Mouse (Mus musculus) C2C12 (cell line): ENCODE measurements around the gene Pex7. TPM values are rescaled to one million over a fixed set of nuclear protein-coding genes. Genes with fewer than 3 reads are reported as not detected.

ENCODE experiments used
- H3K27me3 ChIP-seq: one replicate; pipeline ENCODE4 v1.6.1; 2011; ENCODE audit not compliant: control insufficient read depth, insufficient read depth, insufficient read length
- H3K36me3 ChIP-seq: one replicate; pipeline ENCODE4 v1.6.1; 2011; ENCODE audit not compliant: control insufficient read depth, insufficient read depth
- H3K4me3 ChIP-seq: one replicate; pipeline ENCODE4 v1.5.1; 2011; ENCODE audit warnings: mild to moderate bottlenecking, control low read depth; ENCODE audit not compliant: poor library complexity, insufficient read depth, severe bottlenecking
- H3K79me2 ChIP-seq: one replicate; pipeline ENCODE4 v1.6.1; 2011; ENCODE audit not compliant: control insufficient read depth, insufficient read depth
- H3K79me3 ChIP-seq: one replicate; pipeline ENCODE4 v1.6.1; 2011; ENCODE audit warnings: low read depth, control low read depth
- H3ac ChIP-seq: one replicate; pipeline ENCODE3; 2011; ENCODE audit warnings: low read depth; ENCODE audit not compliant: control insufficient read depth, insufficient read length
- CEBPB ChIP-seq: IDR thresholded peaks from one replicate; pipeline ENCODE4 v1.6.1; 2011; ENCODE audit warnings: low read depth, mild to moderate bottlenecking, control low read depth, moderate library complexity
- CTCF ChIP-seq: IDR thresholded peaks from one replicate; pipeline ENCODE4 v1.5.1; 2011; ENCODE audit not compliant: control insufficient read depth, insufficient read depth, insufficient read length
- FOSL1 ChIP-seq: IDR thresholded peaks from one replicate; pipeline ENCODE4 v1.8.0; 2011; ENCODE audit warnings: mild to moderate bottlenecking, low read length; ENCODE audit not compliant: poor library complexity, insufficient read depth, severe bottlenecking
- MAX ChIP-seq: IDR thresholded peaks from one replicate; pipeline ENCODE4 v1.6.1; 2011; ENCODE audit warnings: mild to moderate bottlenecking, control low read depth
- MYOD1 ChIP-seq: IDR thresholded peaks from one replicate; pipeline ENCODE4 v1.6.1; 2011; ENCODE audit warnings: low read depth; ENCODE audit not compliant: control insufficient read depth, insufficient read length
- MYOG ChIP-seq: IDR thresholded peaks from one replicate; pipeline ENCODE4 v1.6.1; 2011; ENCODE audit not compliant: control insufficient read depth, insufficient read length; ENCODE audit errors: extremely low read depth
- USF1 ChIP-seq: IDR thresholded peaks from one replicate; pipeline ENCODE4 v1.6.1; 2011; ENCODE audit warnings: low read depth, mild to moderate bottlenecking, control low read depth, moderate library complexity
- polyA plus RNA-seq: library from polyadenylated mRNA; unstranded; fragments of >200 nt; fragmentation: generic; extraction: Trizol; gene quantifications from one replicate; pipeline ENCODE4 v1.2.1, GENCODE M21; 2012; ENCODE audit warnings: missing spikeins

The Pex7 gene
- polyA plus RNA-seq, 1 experiment = 5.0 TPM

GRCm38 (mm10) chr10:19893146-19893545 lies 14.3 kb downstream of the Pex7 start:
- no peaks in the 10 kb centered on the region for H3K27me3 ChIP-seq
- H3K4me3 ChIP-seq = no peak overlapping the region
- H3ac ChIP-seq = no peak overlapping the region
- TF ChIP-seq USF1 (no peak), MAX (no peak), CEBPB (no peak), FOSL1 (no peak), MYOD1 (no peak), CTCF (no peak), MYOG (no peak)
- H3K79me3 ChIP-seq = no peaks in the 10 kb centered on the region
- no peaks in the 10 kb centered on the region for H3K79me2 ChIP-seq
- H3K36me3 ChIP-seq = no peaks in the 10 kb centered on the region

GRCm38 (mm10) chr10:19891686-19892085 lies 15.8 kb downstream of the Pex7 start:
- no peak overlapping the region for H3K4me3 ChIP-seq
- H3ac ChIP-seq = no peak overlapping the region
- no peaks in the 10 kb centered on the region for H3K79me3 ChIP-seq
- H3K79me2 ChIP-seq = no peaks in the 10 kb centered on the region
- no peaks in the 10 kb centered on the region for H3K27me3 ChIP-seq
- no peaks in the 10 kb centered on the region for H3K36me3 ChIP-seq
- no peak for TF ChIP-seq CEBPB
- TF ChIP-seq MYOD1 = no peak
- TF ChIP-seq USF1 = no peak
- TF ChIP-seq CTCF = no peak
- no peak for TF ChIP-seq MAX
- no peak for TF ChIP-seq MYOG
- no peak for TF ChIP-seq FOSL1

- H3K4me3 ChIP-seq = no peak overlapping the region
- no peaks in the 10 kb centered on the region for H3K79me2 ChIP-seq
- no peaks in the 10 kb centered on the region for H3K79me3 ChIP-seq
- no peak for TF ChIP-seq USF1
- no peak for TF ChIP-seq MAX
- TF ChIP-seq MYOD1 = no peak
- no peak for TF ChIP-seq CEBPB
- no peak for TF ChIP-seq CTCF
- H3ac ChIP-seq = no peak overlapping the region
- H3K27me3 ChIP-seq = no peaks in the 10 kb centered on the region
- H3K36me3 ChIP-seq = no peaks in the 10 kb centered on the region
Measured at GRCm38 (mm10) chr10:19889908-19890307, 17.6 kb downstream of the Pex7 start.

- Histone ChIP-seq H3K79me2 (no peaks in the 10 kb centered on the region), H3K36me3 (no peaks in the 10 kb centered on the region), H3K4me3 (no peak overlapping the region), H3K27me3 (no peaks in the 10 kb centered on the region), H3K79me3 (no peaks in the 10 kb centered on the region), H3ac (no peak overlapping the region)
- no peak for TF ChIP-seq MAX
Measured at GRCm38 (mm10) chr10:19886249-19886648, 21.2 kb downstream of the Pex7 start.

GRCm38 (mm10) chr10:19884409-19884808 lies 23.1 kb downstream of the Pex7 start:
- Histone ChIP-seq H3K4me3 (no peak overlapping the region), H3ac (no peak overlapping the region), H3K36me3 (no peaks in the 10 kb centered on the region), H3K79me3 (no peaks in the 10 kb centered on the region), H3K79me2 (no peaks in the 10 kb centered on the region), H3K27me3 (no peaks in the 10 kb centered on the region)
- TF ChIP-seq CTCF = no peak
- TF ChIP-seq FOSL1 = no peak
- no peak for TF ChIP-seq MYOD1
- no peak for TF ChIP-seq CEBPB
- TF ChIP-seq MYOG = no peak
- TF ChIP-seq USF1 = no peak
- no peak for TF ChIP-seq MAX

- no peaks in the 10 kb centered on the region for H3K27me3 ChIP-seq
Measured at GRCm38 (mm10) chr10:19880437-19880836, 27.1 kb downstream of the Pex7 start.

More at GRCm38 (mm10) chr10:19880437-19880836, 27.1 kb downstream of the Pex7 start:
- H3K36me3 ChIP-seq = no peaks in the 10 kb centered on the region
- H3K79me2 ChIP-seq = no peaks in the 10 kb centered on the region
- TF ChIP-seq USF1 (no peak), MAX (no peak), MYOG (no peak), MYOD1 (no peak), CEBPB (no peak), CTCF (no peak), FOSL1 (no peak)
- H3K79me3 ChIP-seq = no peaks in the 10 kb centered on the region
- H3ac ChIP-seq = no peak overlapping the region
- no peak overlapping the region for H3K4me3 ChIP-seq
